Mouse (Mus musculus) thymus, adult 2 months (tissue): ENCODE data around the gene Eif5b.

ENCODE experiments used
- CTCF ChIP-seq: fragments of 200-500 bp; IDR thresholded peaks from 2 replicates; pipeline ENCODE4 v1.5.1; 2012; ENCODE audit warnings: mild to moderate bottlenecking, control low read depth, low read length, moderate library complexity, borderline replicate concordance; ENCODE audit not compliant: control insufficient read depth, poor library complexity, insufficient read depth; ENCODE audit errors: extremely low read depth
- POLR2A ChIP-seq: fragments of 200-500 bp; IDR thresholded peaks from 2 replicates; pipeline ENCODE4 v1.6.1; 2012; ENCODE audit warnings: mild to moderate bottlenecking, low read length, control low read depth, moderate library complexity; ENCODE audit not compliant: control insufficient read depth, poor library complexity, insufficient read depth; ENCODE audit errors: extremely low read depth

DNA sequence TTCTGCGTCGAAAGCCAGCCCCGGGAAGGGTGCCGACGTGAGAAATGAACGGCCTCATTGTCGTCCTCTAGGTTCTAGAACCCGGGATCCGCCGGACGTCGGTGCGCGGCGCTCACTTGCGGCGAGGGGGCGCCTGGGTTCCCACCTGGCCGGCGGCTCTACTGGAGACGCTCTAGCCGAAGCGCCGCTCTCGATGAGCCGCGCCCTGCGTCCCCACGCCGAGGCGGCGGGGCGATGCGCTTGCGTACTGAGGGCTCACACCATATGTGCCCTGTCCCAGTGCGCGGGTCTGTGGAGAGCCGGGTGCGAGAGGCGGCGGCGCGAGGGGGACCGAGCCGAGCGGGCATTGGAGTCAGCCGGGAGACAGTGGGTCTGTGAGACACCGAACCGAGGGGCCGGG, at the start of gene Eif5b, which contains the start of gene Txndc9:
- TF ChIP-seq CTCF: peak; percentile 82
- TF ChIP-seq POLR2A: peak; percentile 59; the same call in 1 of the 2 replicates
